Mouse (Mus musculus) intestine, embryonic 14.5 days (tissue): ENCODE measurements around the gene Plcxd1. TPM values are rescaled to one million over a fixed set of nuclear protein-coding genes. Genes with fewer than 3 reads are reported as not detected.
A peak's percentile ranks its signal among the peaks of the same experiment; 100 is the strongest.
"Not testable (repeated sequence)": the region's sequence is repeated elsewhere in the genome, so short reads cannot be mapped to it uniquely, and the experiment has no call there.

ENCODE experiments used
- ATAC-seq: fragments of 200-750 bp; cut with Nextera tagmentation; replicated peaks from 2 replicates; pipeline ENCODE4 v1.8.0; 2017; ENCODE audit warnings: low read depth, moderate number of reproducible peaks, moderate TSS enrichment, moderate library complexity; ENCODE audit not compliant: low FRiP score, low TSS enrichment
- DNase-seq: peaks from one replicate; pipeline ENCODE4 v3.0.0-alpha.2; 2018; ENCODE audit warnings: low spot score
- H3K27ac ChIP-seq: fragments of 300-500 bp; sonication (generic); 2 replicates; pipeline ENCODE4 v1.5.1; 2014; ENCODE audit warnings: low read depth, mild to moderate bottlenecking, control low read depth
- H3K27me3 ChIP-seq: fragments of 300-500 bp; sonication (generic); replicated peaks from 2 replicates; pipeline ENCODE4 v1.6.1; 2014; ENCODE audit warnings: low read length, control low read depth; ENCODE audit not compliant: control insufficient read depth, insufficient read depth
- H3K36me3 ChIP-seq: fragments of 300-500 bp; sonication (generic); 2 replicates; pipeline ENCODE4 v1.6.1; 2014; ENCODE audit warnings: low read length, control low read depth; ENCODE audit not compliant: control insufficient read depth, insufficient read depth
- H3K4me1 ChIP-seq: fragments of 300-500 bp; sonication (generic); replicated peaks from 2 replicates; pipeline ENCODE4 v1.6.1; 2014; ENCODE audit warnings: low read length, control low read depth, mixed read lengths; ENCODE audit not compliant: control insufficient read depth, insufficient read depth
- H3K4me2 ChIP-seq: fragments of 300-500 bp; sonication (generic); 2 replicates; pipeline ENCODE4 v1.6.1; 2014; ENCODE audit warnings: low read length
- H3K4me3 ChIP-seq: fragments of 300-500 bp; sonication (generic); 2 replicates; pipeline ENCODE4 v1.5.1; 2014; ENCODE audit warnings: low read depth, low read length, control low read depth, mixed read lengths
- H3K9ac ChIP-seq: fragments of 300-500 bp; sonication (generic); 2 replicates; pipeline ENCODE4 v1.6.1; 2014; ENCODE audit warnings: mild to moderate bottlenecking, low read length
- H3K9me3 ChIP-seq: fragments of 300-500 bp; sonication (generic); 2 replicates; pipeline ENCODE4 v1.6.1; 2016; ENCODE audit warnings: low read length, control low read depth; ENCODE audit not compliant: control insufficient read depth
- WGBS: fragments of 180-500 bp; shearing (Covaris S2); extraction: QIAGEN DNeasy Blood & Tissue Kit; methylation state at CpG from one replicate; pipeline ENCODE4 v1.1.7; 2014; 5-methylcytosine and 5-hydroxymethylcytosine counted together
- polyA plus RNA-seq: library from polyadenylated mRNA; unstranded; fragments of >200 nt; fragmentation: Nextera tagmentation; extraction: Ambion mirVana; gene quantifications from 2 replicates; pipeline ENCODE4 v1.2.1, GENCODE M21; 2014

The Plcxd1 gene
- polyA plus RNA-seq, 1 experiment from 2014 or later = 0.74 TPM

DNA sequence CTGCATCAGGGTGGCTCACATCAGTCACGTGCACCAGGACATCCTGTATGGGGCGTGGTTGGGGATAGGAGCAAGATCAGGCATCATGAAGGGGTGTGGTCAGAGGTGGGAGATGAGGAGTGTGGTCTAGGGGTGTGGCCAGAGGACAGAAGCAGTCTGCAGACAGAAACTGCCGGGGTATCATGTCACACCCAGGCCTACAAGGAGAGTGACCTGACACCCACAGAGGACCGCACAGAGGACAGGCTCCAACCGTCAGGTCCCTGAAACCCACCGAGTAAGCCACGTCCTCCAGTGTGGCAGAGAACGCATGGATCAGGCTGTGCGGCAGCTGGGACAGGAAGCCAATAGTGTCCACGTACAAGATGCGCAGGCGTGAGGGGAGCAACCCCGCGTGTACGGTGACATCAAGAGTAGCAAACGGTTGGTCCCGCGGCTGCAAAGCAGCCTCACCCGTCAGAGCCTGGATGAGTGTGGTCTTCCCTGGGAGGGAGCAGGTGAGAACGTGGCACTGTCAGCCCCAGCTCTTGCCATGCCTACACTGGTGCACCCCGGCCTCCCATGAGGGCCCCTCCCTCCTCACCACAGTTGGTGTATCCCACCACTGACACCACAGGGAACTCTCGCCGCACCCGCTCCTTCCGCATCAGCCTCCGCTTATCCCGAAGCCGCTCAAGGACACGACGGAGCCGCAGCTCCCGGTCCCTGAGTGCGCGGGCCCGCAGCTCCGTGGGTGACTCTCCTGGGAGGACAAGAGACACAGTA lies 5.0 kb downstream of the Plcxd1 start:
- Histone ChIP-seq H3K9me3 (no peaks in the 10 kb centered on the region), H3K4me3 (no peak overlapping the region), H3K4me2 (no peak overlapping the region), H3K36me3 (peaks cover 37% of the 10 kb centered on the region), H3K9ac (no peak overlapping the region), H3K27me3 (no peaks in the 10 kb centered on the region; the same call in 1 of the 2 replicates), H3K4me1 (peaks cover 14% of the 10 kb centered on the region), H3K27ac (no peak overlapping the region)
- 97% methylated on average over 36 of the region's 36 CpGs for WGBS
- no peak for ATAC-seq
- DNase-seq = no peak

DNA sequence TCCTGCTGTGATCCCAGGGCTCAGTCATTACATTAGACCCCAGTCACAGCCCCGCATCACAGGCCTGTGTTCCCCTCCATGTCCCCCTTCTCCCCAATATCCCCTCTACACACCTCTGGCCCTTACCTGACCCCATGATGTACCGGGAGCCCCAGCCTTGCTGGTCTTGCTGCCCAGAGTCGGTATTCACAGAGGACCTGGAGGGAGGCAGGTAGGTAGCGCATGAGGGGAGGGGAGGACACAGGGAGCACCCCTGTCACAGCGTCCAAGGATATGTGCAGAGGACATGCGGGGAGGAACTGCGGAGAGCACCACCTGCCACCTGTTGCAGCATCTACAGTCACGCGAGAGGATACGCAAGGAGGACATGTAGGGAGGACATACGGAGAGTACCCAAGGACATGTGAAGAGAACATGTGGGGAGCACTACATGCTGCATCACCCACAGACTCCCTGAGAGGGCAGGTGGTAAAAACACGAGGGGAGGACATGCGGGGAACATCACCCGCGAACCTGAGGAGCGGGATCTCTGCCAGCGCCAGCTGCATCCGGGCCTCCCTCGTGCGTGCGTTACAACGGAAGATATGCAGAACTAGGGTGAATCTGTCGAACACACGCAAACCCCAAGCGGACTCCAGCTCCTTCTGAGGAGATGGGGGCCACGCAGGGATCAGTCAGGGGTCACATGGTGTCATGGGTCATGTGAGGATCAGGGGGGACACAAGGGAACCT lies 6.5 kb downstream of the Plcxd1 start:
- peaks cover 16% of the 10 kb centered on the region for H3K4me1 ChIP-seq
- DNase-seq = no peak
- H3K9ac ChIP-seq = peak overlapping the region; percentile 84
- no peak for ATAC-seq
- 95% methylated on average over 26 of the region's 26 CpGs for WGBS
- peak overlapping the region; percentile 79 for H3K4me3 ChIP-seq
- peaks cover 37% of the 10 kb centered on the region for H3K36me3 ChIP-seq
- H3K4me2 ChIP-seq = peak overlapping the region; percentile 57
- no peak overlapping the region for H3K27ac ChIP-seq
- no peaks in the 10 kb centered on the region for H3K9me3 ChIP-seq
- H3K27me3 ChIP-seq = no peaks in the 10 kb centered on the region; the same call in 1 of the 2 replicates

GRCm38 (mm10) chr5:110106901-110107564 lies 7.3 kb downstream of the Plcxd1 start:
- no peak; the same call in 1 of the 2 replicates for ATAC-seq
- H3K4me2 ChIP-seq = peak overlapping the region; percentile 57
- peak overlapping the region; percentile 79 for H3K4me3 ChIP-seq
- no peaks in the 10 kb centered on the region for H3K27me3 ChIP-seq
- H3K36me3 ChIP-seq = peaks cover 37% of the 10 kb centered on the region
- peak overlapping the region; percentile 98 for H3K27ac ChIP-seq
- 13% methylated on average over 41 of the region's 41 CpGs for WGBS
- H3K4me1 ChIP-seq = peaks cover 11% of the 10 kb centered on the region
- H3K9ac ChIP-seq = peak overlapping the region; percentile 84
- H3K9me3 ChIP-seq = no peaks in the 10 kb centered on the region
- peak; percentile 74 for DNase-seq

DNA sequence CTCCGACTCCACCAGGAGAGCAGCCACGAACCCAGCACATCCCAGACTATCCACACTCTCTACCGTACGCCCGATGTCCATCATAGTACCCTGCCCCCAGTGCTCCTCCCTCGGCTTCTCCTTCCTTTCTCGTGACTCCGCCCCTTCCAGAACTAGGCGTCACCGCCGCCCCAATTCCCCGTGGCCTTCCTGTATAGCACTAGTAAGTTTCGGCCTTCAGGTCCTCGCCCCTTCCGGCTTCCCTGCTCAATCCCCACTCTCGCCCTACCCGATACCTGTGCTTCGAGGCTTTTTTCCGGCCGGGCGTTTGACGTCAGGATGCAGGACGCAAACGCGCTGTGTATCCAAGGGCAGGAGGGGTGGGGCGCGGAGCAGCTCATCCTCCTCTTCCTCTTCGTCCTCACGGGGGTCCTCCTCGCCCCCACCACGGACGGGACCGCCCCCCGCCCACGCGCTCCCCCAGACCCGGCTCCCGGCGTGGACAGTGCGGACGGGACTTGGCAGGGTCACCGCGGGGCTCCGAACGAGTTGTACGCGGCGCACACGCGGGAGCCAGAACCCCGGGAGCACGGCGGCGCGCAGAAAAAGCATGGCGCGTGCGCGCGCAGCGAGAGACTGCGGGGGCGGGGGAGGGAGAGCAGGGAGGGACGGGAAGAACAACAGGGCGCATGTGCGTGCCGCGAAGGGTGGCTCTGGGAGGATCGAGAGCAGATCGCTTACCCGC lies 8.0 kb downstream of the Plcxd1 start, which contains the start of gene Gtpbp6:
Gene Gtpbp6 (minus strand): TSS at position 617 of the 724 bp plus-strand sequence.
- under 1% methylated on average over 69 of the region's 71 CpGs for WGBS
- DNase-seq = peak; percentile 96
- H3K4me1 ChIP-seq = peaks cover 11% of the 10 kb centered on the region
- ATAC-seq = peak; percentile 92
- peak within 1 kb of the TSS; percentile 79 for H3K4me3 ChIP-seq
- peaks cover 41% of the 10 kb centered on the region for H3K36me3 ChIP-seq
- peak within 1 kb of the TSS; percentile 98 for H3K27ac ChIP-seq
- peak within 1 kb of the TSS; percentile 84 for H3K9ac ChIP-seq
- H3K9me3 ChIP-seq = no peaks in the 10 kb centered on the region
- H3K27me3 ChIP-seq = no peaks in the 10 kb centered on the region
- peak within 1 kb of the TSS; percentile 57 for H3K4me2 ChIP-seq

GRCm38 (mm10) chr5:110108305-110108628 lies 8.5 kb downstream of the Plcxd1 start:
- no peak for DNase-seq
- ATAC-seq = no peak
- Histone ChIP-seq H3K27ac (peak overlapping the region; percentile 98; the same call in 1 of the 2 replicates), H3K4me2 (peak overlapping the region; percentile 57), H3K27me3 (no peaks in the 10 kb centered on the region), H3K9ac (no peak overlapping the region), H3K9me3 (no peaks in the 10 kb centered on the region), H3K4me1 (peaks cover 11% of the 10 kb centered on the region), H3K36me3 (peaks cover 41% of the 10 kb centered on the region), H3K4me3 (peak overlapping the region; percentile 79)
- under 1% methylated on average over 7 of the region's 7 CpGs for WGBS

DNA sequence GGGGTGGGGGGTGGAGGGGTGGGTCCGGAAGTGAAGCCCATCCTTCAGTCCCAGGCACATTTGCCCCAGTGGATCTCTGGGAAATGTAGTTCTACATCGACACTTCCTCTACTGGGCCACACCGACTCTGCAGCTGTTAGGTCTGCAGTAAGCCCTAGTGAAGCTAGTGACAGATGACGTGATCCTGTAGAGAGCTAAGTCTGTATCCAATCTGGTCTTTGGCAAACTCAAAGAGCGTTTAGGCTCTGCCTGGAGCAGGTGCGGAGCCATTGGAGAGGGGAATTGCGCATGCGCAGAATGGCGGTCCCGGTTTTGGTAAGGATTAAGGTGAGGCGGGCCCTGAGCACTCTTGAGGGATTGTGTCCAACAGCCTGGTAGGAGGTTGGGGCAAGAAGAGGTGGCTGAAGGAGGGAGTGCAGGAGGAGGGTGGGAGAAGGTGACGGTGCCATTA lies 10.2 kb downstream of the Plcxd1 start, which contains the start of gene Zfp605:
Gene Zfp605 (plus strand): TSS at position 102 of the 451 bp plus-strand sequence.
- Histone ChIP-seq H3K27ac (peak within 1 kb of the TSS; percentile 77), H3K4me2 (peak within 1 kb of the TSS; percentile 74), H3K4me3 (peak within 1 kb of the TSS; percentile 76), H3K9me3 (no peaks in the 10 kb centered on the region), H3K4me1 (peaks cover 11% of the 10 kb centered on the region), H3K9ac (peak within 1 kb of the TSS; percentile 50), H3K36me3 (peaks cover 32% of the 10 kb centered on the region), H3K27me3 (no peaks in the 10 kb centered on the region)
- DNase-seq (peak; percentile 96), ATAC-seq (peak; percentile 34)
- WGBS = under 1% methylated on average over 12 of the region's 12 CpGs

DNA sequence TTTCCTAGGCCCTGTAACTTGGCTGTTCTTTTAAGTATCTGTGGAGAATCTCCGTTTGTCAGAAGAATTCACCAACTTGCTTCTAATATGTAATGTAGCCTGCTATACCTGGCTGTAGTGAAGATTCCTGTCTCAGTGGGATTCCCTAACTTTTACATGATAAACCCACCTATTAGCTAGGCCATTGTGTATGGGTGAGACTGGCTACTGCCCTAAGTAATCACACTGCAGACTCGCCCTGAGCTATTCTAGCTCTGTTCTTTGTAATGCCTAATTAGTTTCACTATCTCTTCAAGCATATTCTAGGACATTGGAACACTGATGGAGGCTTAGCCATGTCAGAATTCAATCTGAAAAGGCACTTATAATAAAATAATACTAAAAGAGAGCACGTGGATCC lies 22.6 kb downstream of the Plcxd1 start:
- H3K4me3 ChIP-seq, H3K27ac ChIP-seq, H3K9ac ChIP-seq, H3K27me3 ChIP-seq, H3K4me1 ChIP-seq, H3K4me2 ChIP-seq, DNase-seq, H3K9me3 ChIP-seq, ATAC-seq: not testable (repeated sequence)
- WGBS = 84% methylated on average over 3 of the region's 3 CpGs
- peaks cover 31% of the 10 kb centered on the region for H3K36me3 ChIP-seq
